24 mouse cellular contexts compared by ENCODE assay signal in the genomic region with DNA sequence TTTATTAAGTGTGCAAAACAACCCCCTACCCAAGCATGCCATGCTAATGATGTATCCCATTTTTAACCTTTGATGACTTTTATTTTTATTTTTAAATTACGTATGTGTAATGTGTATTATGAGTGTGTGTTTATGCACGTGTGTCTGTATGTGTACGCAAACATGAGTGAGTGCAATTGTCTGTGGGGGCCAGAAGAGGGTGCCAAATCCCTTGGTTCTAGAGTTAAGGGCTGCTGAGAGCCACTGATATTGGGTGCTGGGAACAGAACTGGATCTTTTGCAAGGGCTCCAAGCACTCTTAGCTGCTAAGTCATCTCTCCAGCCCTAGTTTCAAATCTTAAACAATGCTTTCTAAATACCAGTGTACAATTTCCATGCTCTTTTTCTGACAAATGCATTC.
DNase-seq lines count a peak whose midpoint lies in the region; ATAC-seq and TF ChIP-seq lines count a peak whose summit lies in the region.
"Had no signal": no experiment of that assay in that cellular context is flagged by ENCODE, and none has a peak within 500 bp of the region (broad histone marks: within the 10 kb centered on the region; RNA-seq: fewer than 3 reads in every experiment).

No protein-coding gene starts in this region.

- no peak for ATAC-seq in forebrain, embryonic 14.5 days
- ATAC-seq: midbrain, embryonic 13.5 days had no signal

- intact Hi-C loops in left cerebral cortex, adult 2 months (cut with DNase I): no loop called here

- no peak overlapping the region for H3K9ac ChIP-seq in CH12.LX (ENCODE audit: insufficient read depth, low read depth)
- no peak overlapping the region for H3K9ac ChIP-seq in ES-Bruce4 (ENCODE audit: low read depth, poor library complexity, severe bottlenecking)
- no peak overlapping the region for H3K9ac ChIP-seq in forebrain, embryonic 14.5 days (ENCODE audit: low read length)
- H3K9ac ChIP-seq: forebrain, embryonic 12.5 days; heart, embryonic 13.5 days; hindbrain, embryonic 15.5 days; limb, embryonic 15.5 days; liver, embryonic 15.5 days; midbrain, embryonic 13.5 days; neural tube, embryonic 13.5 days had no signal

- no peak overlapping the region for H3K4me2 ChIP-seq in CH12.LX (ENCODE audit: insufficient read depth, low read depth, poor library complexity, severe bottlenecking)
- H3K4me2 ChIP-seq in forebrain, embryonic 14.5 days (ENCODE audit: low read length): no peak overlapping the region
- H3K4me2 ChIP-seq: forebrain, embryonic 12.5 days; heart, embryonic 13.5 days; hindbrain, embryonic 15.5 days; limb, embryonic 15.5 days; liver, embryonic 15.5 days; midbrain, embryonic 13.5 days; neural tube, embryonic 13.5 days had no signal

- TF ChIP-seq POLR2A in CH12.LX (IDR thresholded peaks at IDR 0.05; ENCODE audit: low read depth, low read length) (no peak), ES-Bruce4 (IDR thresholded peaks at IDR 0.05; ENCODE audit: insufficient read depth, low read length) (no peak)

- TF ChIP-seq RAD21 in CH12.LX (IDR thresholded peaks at IDR 0.05; ENCODE audit: low read depth, low read length): no peak

- TF ChIP-seq CTCF in layer of hippocampus, adult 2 months (conservative IDR thresholded peaks at IDR 0.05): peak; percentile 31
- TF ChIP-seq CTCF in CH12.LX (conservative IDR thresholded peaks at IDR 0.05 in 1 of 2, IDR thresholded peaks at IDR 0.05 in 1 of 2; ENCODE audit: low read depth in 2 of 2, low read length in 2 of 2) (peak in 1 of 2 experiments; percentile 31; a peak in 2 of 4 replicates), ES-Bruce4 (IDR thresholded peaks at IDR 0.05; ENCODE audit: low read depth, low read length) (peak; percentile 33)
- no peak for TF ChIP-seq CTCF in left cerebral cortex, adult 2 months (IDR thresholded peaks at IDR 0.05)

- H3K36me3 ChIP-seq in CH12.LX (replicated peaks in 1 of 2; ENCODE audit: control insufficient read depth in 1 of 2, insufficient read depth in 1 of 2, low read length in 1 of 2) (no peaks in the 10 kb centered on the region), ES-Bruce4 (ENCODE audit: control insufficient read depth, insufficient read depth, low read length, poor library complexity, severe bottlenecking) (no peaks in the 10 kb centered on the region)
- no peaks in the 10 kb centered on the region for H3K36me3 ChIP-seq in forebrain, embryonic 14.5 days (ENCODE audit: control insufficient read depth, insufficient read depth, low read length)
- H3K36me3 ChIP-seq: forebrain, embryonic 12.5 days; heart, embryonic 13.5 days; hindbrain, embryonic 15.5 days; limb, embryonic 10.5 days; limb, embryonic 15.5 days; liver, embryonic 15.5 days; midbrain, embryonic 13.5 days; neural tube, embryonic 13.5 days had no signal

- no peak overlapping the region for H3K27ac ChIP-seq in layer of hippocampus, adult 2 months
- H3K27ac ChIP-seq in CH12.LX (ENCODE audit: insufficient read depth, low read depth) (no peak overlapping the region), ES-Bruce4 (ENCODE audit: insufficient read depth, low read length) (no peak overlapping the region)
- H3K27ac ChIP-seq in left cerebral cortex, adult 2 months: no peak overlapping the region
- no peak overlapping the region for H3K27ac ChIP-seq in forebrain, embryonic 14.5 days (ENCODE audit: low read depth, low read length)
- H3K27ac ChIP-seq: forebrain, embryonic 12.5 days; heart, embryonic 13.5 days; hindbrain, embryonic 15.5 days; limb, embryonic 10.5 days; limb, embryonic 15.5 days; liver, embryonic 15.5 days; macrophage; midbrain, embryonic 13.5 days; neural tube, embryonic 13.5 days had no signal

- H3K4me3 ChIP-seq in layer of hippocampus, adult 2 months: no peak overlapping the region
- no peak overlapping the region for H3K4me3 ChIP-seq in CH12.LX (replicated peaks in 1 of 3; ENCODE audit: low read depth in 2 of 3, low read length in 2 of 3, poor library complexity in 1 of 3)
- H3K4me3 ChIP-seq in ES-Bruce4 (ENCODE audit: low read depth, low read length): no peak overlapping the region
- H3K4me3 ChIP-seq in left cerebral cortex, adult 2 months: no peak overlapping the region
- no peak overlapping the region for H3K4me3 ChIP-seq in forebrain, embryonic 14.5 days (ENCODE audit: low read depth, low read length)
- H3K4me3 ChIP-seq: forebrain, embryonic 12.5 days; heart, embryonic 13.5 days; hindbrain, embryonic 15.5 days; limb, embryonic 10.5 days; limb, embryonic 15.5 days; liver, embryonic 15.5 days; midbrain, embryonic 13.5 days; neural tube, embryonic 13.5 days had no signal

- H3K9me3 ChIP-seq in CH12.LX (replicated peaks; ENCODE audit: low read length): peaks cover 11% of the 10 kb centered on the region
- H3K9me3 ChIP-seq in ES-Bruce4 (replicated peaks; ENCODE audit: control insufficient read depth, insufficient read depth, low read length, poor library complexity, severe bottlenecking): no peaks in the 10 kb centered on the region
- no peaks in the 10 kb centered on the region for H3K9me3 ChIP-seq in forebrain, embryonic 14.5 days (replicated peaks; ENCODE audit: control insufficient read depth, low read length)
- H3K9me3 ChIP-seq: forebrain, embryonic 12.5 days; hindbrain, embryonic 15.5 days; limb, embryonic 10.5 days; limb, embryonic 15.5 days; liver, embryonic 15.5 days; neural tube, embryonic 13.5 days had no signal

- no peaks in the 10 kb centered on the region for H3K79me2 ChIP-seq in CH12.LX (replicated peaks; ENCODE audit: control insufficient read depth, extremely low read depth, insufficient read depth, poor library complexity, severe bottlenecking)

- H3K4me1 ChIP-seq in CH12.LX (ENCODE audit: control insufficient read depth in 1 of 2, insufficient read depth in 2 of 2): no peaks in the 10 kb centered on the region
- H3K4me1 ChIP-seq in ES-Bruce4 (ENCODE audit: control insufficient read depth, insufficient read depth, low read length): peaks cover 4% of the 10 kb centered on the region
- no peaks in the 10 kb centered on the region; the same call in 1 of the 2 replicates for H3K4me1 ChIP-seq in forebrain, embryonic 14.5 days (ENCODE audit: control insufficient read depth, insufficient read depth, low read length)
- H3K4me1 ChIP-seq: heart, embryonic 13.5 days; hindbrain, embryonic 15.5 days; limb, embryonic 10.5 days; limb, embryonic 15.5 days; liver, embryonic 15.5 days; midbrain, embryonic 13.5 days; neural tube, embryonic 13.5 days had no signal

- dilution Hi-C loops in CH12.LX (cut with MboI; ENCODE audit: extremely low pct_ligation_motif_present, extremely low pct_unique_long_range_greater_than_20kb, low sequenced_read_pairs): no loop called here

- in situ Hi-C loops in CH12.LX (cut with MboI; ENCODE audit: low pct_ligation_motif_present, low pct_unique_long_range_greater_than_20kb, low sequenced_read_pairs): no loop called here

- DNase-seq in layer of hippocampus, adult 2 months (ENCODE audit: low spot score in 2 of 2): no peak
- DNase-seq in layer of hippocampus, postnatal 10 days (ENCODE audit: low spot score in 2 of 2): no peak
- DNase-seq in CH12.LX (ENCODE audit: extremely low read depth) (no peak), ZHBTc4 (ENCODE audit: low read depth, low spot score) (peak; percentile 38)
- DNase-seq in left cerebral cortex, adult 2 months (ENCODE audit: extremely low spot score in 1 of 2, low spot score in 2 of 2): no peak
- DNase-seq in forebrain, embryonic 14.5 days (ENCODE audit: low spot score): no peak
- DNase-seq: cerebellum, adult 18-20 months; cerebellum, postnatal 14 days; gastrocnemius, postnatal 10 days; heart, postnatal 10 days; kidney, adult 9 months; kidney, postnatal 36 days; layer of hippocampus, postnatal 36 days; thymus, postnatal 25 days had no signal

- no peak for TF ChIP-seq EP300 in CH12.LX (IDR thresholded peaks at IDR 0.05; ENCODE audit: low read length)
- no peak for TF ChIP-seq EP300 in ES-Bruce4 (IDR thresholded peaks at IDR 0.05; ENCODE audit: insufficient read depth, low read depth, low read length)

- peaks cover 64% of the 10 kb centered on the region for H3K27me3 ChIP-seq in CH12.LX (replicated peaks)
- no peaks in the 10 kb centered on the region for H3K27me3 ChIP-seq in ES-Bruce4 (ENCODE audit: control insufficient read depth, insufficient read depth, low read length, poor library complexity, severe bottlenecking)
- no peaks in the 10 kb centered on the region for H3K27me3 ChIP-seq in forebrain, embryonic 14.5 days (replicated peaks; ENCODE audit: control insufficient read depth, insufficient read depth, low read length)
- H3K27me3 ChIP-seq: forebrain, embryonic 12.5 days; heart, embryonic 13.5 days; hindbrain, embryonic 15.5 days; limb, embryonic 15.5 days; liver, embryonic 15.5 days; midbrain, embryonic 13.5 days; neural tube, embryonic 13.5 days had no signal

- WGBS in forebrain, embryonic 14.5 days: 95% methylated on average over 3 of the region's 3 CpGs

TF ChIP-seq in CH12.LX, 34 proteins besides CTCF, POLR2A, EP300 and RAD21:
- no peak for TF ChIP-seq PAX5 (IDR thresholded peaks at IDR 0.05; ENCODE audit: low read length)
- TF ChIP-seq SMC3 (IDR thresholded peaks at IDR 0.05; ENCODE audit: low read depth, low read length): peak; percentile 17
TF ChIP-seq in CH12.LX: peak in this region for 1.
